ENCODE assay signal across 26 mouse cellular contexts in genomic region chrX:71442916-71443315, GRCm38 (mm10). TPM values are rescaled to one million over a fixed set of nuclear protein-coding genes. Genes with fewer than 3 reads are reported as not detected.
A peak's percentile ranks its signal among the peaks of the same experiment; 100 is the strongest.
DNase-seq lines count a peak whose midpoint lies in the region; ATAC-seq lines count a peak whose summit lies in the region.
"Had no signal": no experiment of that assay in that cellular context is flagged by ENCODE, and none has a peak within 500 bp of the region (broad histone marks: within the 10 kb centered on the region; RNA-seq: fewer than 3 reads in every experiment).

No protein-coding gene starts in this region.

- no peak overlapping the region for H3K4me2 ChIP-seq in forebrain, embryonic 12.5 days
- H3K4me2 ChIP-seq: embryonic facial prominence, embryonic 12.5 days; forebrain, embryonic 13.5 days; forebrain, embryonic 15.5 days had no signal

- peak; percentile 39 to 46; a peak in 2 of 4 replicates for ATAC-seq in hematopoietic stem cell, adult 5-6 weeks (replicated peaks in 1 of 2; ENCODE audit: insufficient read depth in 1 of 2, low FRiP score in 2 of 2, low TSS enrichment in 1 of 2, low read depth in 1 of 2, poor library complexity in 2 of 2, severe bottlenecking in 2 of 2)
- no peak for ATAC-seq in forebrain, embryonic 12.5 days (ENCODE audit: low FRiP score)
- ATAC-seq: activated CD4-positive, CD25-positive, alpha-beta regulatory T cell, adult 4 months; CD4-positive, CD25-positive, alpha-beta regulatory T cell, adult 4 months; forebrain, embryonic 13.5 days; forebrain, embryonic 15.5 days; forebrain, postnatal 0 days; Patski had no signal

- no peaks in the 10 kb centered on the region for H3K27me3 ChIP-seq in heart, embryonic 10.5 days (ENCODE audit: insufficient read depth, poor library complexity, severe bottlenecking)
- no peaks in the 10 kb centered on the region for H3K27me3 ChIP-seq in forebrain, embryonic 12.5 days
- H3K27me3 ChIP-seq: CH12.LX; embryonic facial prominence, embryonic 12.5 days; forebrain, embryonic 13.5 days; forebrain, embryonic 15.5 days had no signal

- H3K36me3 ChIP-seq in heart, embryonic 10.5 days: 0 out of 2 replicates have a peak, but pooled peaks cover 7% of the 10 kb centered on the region
- H3K36me3 ChIP-seq in forebrain, embryonic 12.5 days (replicated peaks): peaks cover 3% of the 10 kb centered on the region; the same call in 1 of the 2 replicates
- H3K36me3 ChIP-seq: embryonic facial prominence, embryonic 10.5 days; embryonic facial prominence, embryonic 12.5 days; forebrain, embryonic 15.5 days had no signal

- H3K4me3 ChIP-seq in heart, embryonic 10.5 days: no peak overlapping the region
- H3K4me3 ChIP-seq in forebrain, embryonic 12.5 days (replicated peaks): no peak overlapping the region
- H3K4me3 ChIP-seq: embryonic facial prominence, embryonic 10.5 days; embryonic facial prominence, embryonic 12.5 days; forebrain, embryonic 13.5 days; forebrain, embryonic 15.5 days had no signal

- H3K9me3 ChIP-seq in heart, embryonic 10.5 days: no peaks in the 10 kb centered on the region
- H3K9me3 ChIP-seq in forebrain, embryonic 12.5 days: no peaks in the 10 kb centered on the region
- H3K9me3 ChIP-seq: embryonic facial prominence, embryonic 10.5 days; embryonic facial prominence, embryonic 12.5 days; forebrain, embryonic 13.5 days; forebrain, embryonic 15.5 days; G1E had no signal

- peak; percentile 16 for DNase-seq in heart, adult 11 months
- DNase-seq in heart, embryonic 10.5 days (ENCODE audit: low spot score): no peak
- DNase-seq in adipocyte (ENCODE audit: low spot score): peak; percentile 12
- DNase-seq in cerebellum, adult 8-10 months: no peak
- DNase-seq in testis, postnatal 14 days (ENCODE audit: low spot score): no peak
- DNase-seq: adrenal gland, adult 2 months; adrenal gland, postnatal 10 days; adrenal gland, postnatal 25 days; B cell, adult 2 months; cerebellum, adult 11 months; cerebellum, adult 18-20 months; cerebellum, adult 9-11 months; cerebellum, postnatal 14 days; cerebellum, postnatal 36 days; forebrain, postnatal 0 days had no signal

- H3K27ac ChIP-seq in heart, embryonic 10.5 days: no peak overlapping the region
- H3K27ac ChIP-seq in forebrain, embryonic 12.5 days: no peak overlapping the region
- H3K27ac ChIP-seq: embryonic facial prominence, embryonic 10.5 days; embryonic facial prominence, embryonic 12.5 days; forebrain, embryonic 13.5 days; forebrain, embryonic 15.5 days had no signal

- no peaks in the 10 kb centered on the region for H3K4me1 ChIP-seq in heart, embryonic 10.5 days
- H3K4me1 ChIP-seq in forebrain, embryonic 12.5 days: no peaks in the 10 kb centered on the region
- H3K4me1 ChIP-seq: embryonic facial prominence, embryonic 10.5 days; embryonic facial prominence, embryonic 12.5 days; forebrain, embryonic 13.5 days; forebrain, embryonic 15.5 days had no signal

- no peak overlapping the region for H3K9ac ChIP-seq in forebrain, embryonic 12.5 days
- H3K9ac ChIP-seq: embryonic facial prominence, embryonic 12.5 days; forebrain, embryonic 13.5 days; forebrain, embryonic 15.5 days; forebrain, postnatal 0 days had no signal

- WGBS in heart, embryonic 10.5 days: 77% methylated on average over 5 of the region's 5 CpGs
- WGBS in forebrain, embryonic 12.5 days: 88% methylated on average over 5 of the region's 5 CpGs

RNA-seq across cellular contexts. Expression of gene Cd99l2, which starts 49.7 kb away (rescaled TPM):
- 23.9 and 28.8 TPM in 2 replicates for polyA plus RNA-seq in heart, embryonic 10.5 days (2016; fragmentation: Nextera tagmentation; extraction: Ambion mirVana)
- total RNA-seq in hematopoietic stem cell, adult 5-6 weeks (2017): 14.0 and 14.3 TPM in 2 replicates
- 38.1 and 40.7 TPM in 2 replicates for polyA plus RNA-seq in forebrain, embryonic 12.5 days (2016; fragmentation: Nextera tagmentation; extraction: Ambion mirVana)

Comparison
In these comparisons a context has a peak if more than half of its experiments do, and no peak if none do; other contexts are left out.
1. DNase-seq: peak in heart, adult 11 months (single experiment) and adipocyte (single experiment); none in heart, embryonic 10.5 days (single experiment), cerebellum, adult 8-10 months (single experiment) and testis, postnatal 14 days (single experiment).